Mouse (Mus musculus): ENCODE data around the gene Defb22. TPM values are rescaled to one million over a fixed set of nuclear protein-coding genes. Genes with fewer than 3 reads are reported as not detected.

Defb22 gene
- not detected in 2 replicates for polyA plus RNA-seq (2015; fragmentation: Nextera tagmentation; extraction: Ambion mirVana)

- no peak within 1 kb of the TSS for H3K27ac ChIP-seq
- no peaks in the 10 kb centered on the region for H3K9me3 ChIP-seq
- no peak within 1 kb of the TSS for H3K9ac ChIP-seq (replicated peaks)
- H3K4me2 ChIP-seq (replicated peaks) = no peak within 1 kb of the TSS
- H3K4me3 ChIP-seq (replicated peaks) = no peak within 1 kb of the TSS
- no peaks in the 10 kb centered on the region for H3K27me3 ChIP-seq
- no peak for ATAC-seq
- H3K36me3 ChIP-seq = no peaks in the 10 kb centered on the region
- H3K4me1 ChIP-seq (replicated peaks) = no peaks in the 10 kb centered on the region
These were observed at the start of gene Defb22 for GRCm38 (mm10) chr2:152490038-152490437. TSS of gene Defb22 (minus strand) at chr2:152490138.

- no peaks in the 10 kb centered on the region for H3K27me3 ChIP-seq
- H3K9ac ChIP-seq (replicated peaks) = no peak within 1 kb of the TSS
- H3K4me1 ChIP-seq (replicated peaks) = no peaks in the 10 kb centered on the region
- ATAC-seq = no peak
- H3K36me3 ChIP-seq = no peaks in the 10 kb centered on the region
- H3K9me3 ChIP-seq = no peaks in the 10 kb centered on the region
- H3K4me2 ChIP-seq (replicated peaks) = no peak within 1 kb of the TSS
- no peak within 1 kb of the TSS for H3K27ac ChIP-seq
- no peak within 1 kb of the TSS for H3K4me3 ChIP-seq (replicated peaks)
- 72% methylated on average over 4 of the region's 4 CpGs for WGBS
These were observed 28.0 kb upstream of the Defb22 start, which contains the start of gene Defb28 for GRCm38 (mm10) chr2:152517981-152518380. TSS of gene Defb28 (plus strand) at chr2:152518255.

- no peak for ATAC-seq
- no peak overlapping the region for H3K4me2 ChIP-seq (replicated peaks)
- 79% methylated on average over 4 of the region's 4 CpGs for WGBS
- H3K9ac ChIP-seq (replicated peaks) = no peak overlapping the region
- no peaks in the 10 kb centered on the region for H3K9me3 ChIP-seq
- no peak overlapping the region for H3K4me3 ChIP-seq (replicated peaks)
- H3K27me3 ChIP-seq = no peaks in the 10 kb centered on the region
- no peaks in the 10 kb centered on the region for H3K4me1 ChIP-seq (replicated peaks)
- H3K36me3 ChIP-seq = no peaks in the 10 kb centered on the region
- no peak overlapping the region for H3K27ac ChIP-seq
These were observed 26.1 kb upstream of the Defb22 start for GRCm38 (mm10) chr2:152516084-152516483.

- WGBS = 82% methylated on average over 1 of the region's 1 CpGs
- no peaks in the 10 kb centered on the region for H3K36me3 ChIP-seq
- ATAC-seq = no peak
These were observed 21.7 kb upstream of the Defb22 start, which contains the start of gene Defb26 for GRCm38 (mm10) chr2:152511592-152511991. TSS of gene Defb26 (minus strand) at chr2:152511692.

GRCm38 (mm10) chr2:152503950-152504349, 14.0 kb upstream of the Defb22 start:
- whole genome bisulfite sequencing = 80% methylated on average over 2 of the region's 2 CpGs
- Histone ChIP-seq H3K36me3 (no peaks in the 10 kb centered on the region), H3K27me3 (no peaks in the 10 kb centered on the region), H3K9ac (replicated peaks) (no peak overlapping the region), H3K4me3 (replicated peaks) (no peak overlapping the region), H3K27ac (no peak overlapping the region), H3K9me3 (no peaks in the 10 kb centered on the region), H3K4me2 (replicated peaks) (no peak overlapping the region), H3K4me1 (replicated peaks) (no peaks in the 10 kb centered on the region)
- no peak for ATAC-seq

More at GRCm38 (mm10) chr2:152511592-152511991, 21.7 kb upstream of the Defb22 start, which contains the start of gene Defb26:
- no peaks in the 10 kb centered on the region for H3K4me1 ChIP-seq (replicated peaks)
- no peaks in the 10 kb centered on the region for H3K9me3 ChIP-seq
- no peak within 1 kb of the TSS for H3K4me3 ChIP-seq (replicated peaks)
- H3K4me2 ChIP-seq (replicated peaks) = no peak within 1 kb of the TSS
- H3K27ac ChIP-seq = no peak within 1 kb of the TSS
- H3K9ac ChIP-seq (replicated peaks) = no peak within 1 kb of the TSS
- no peaks in the 10 kb centered on the region for H3K27me3 ChIP-seq

- ATAC-seq = no peak
- no peaks in the 10 kb centered on the region for H3K4me1 ChIP-seq (replicated peaks)
- no peaks in the 10 kb centered on the region for H3K27me3 ChIP-seq
- no peak overlapping the region for H3K27ac ChIP-seq
- H3K4me3 ChIP-seq (replicated peaks) = no peak overlapping the region
- H3K4me2 ChIP-seq (replicated peaks) = no peak overlapping the region
- H3K9me3 ChIP-seq = no peaks in the 10 kb centered on the region
- no peak overlapping the region for H3K9ac ChIP-seq (replicated peaks)
- 80% methylated on average over 6 of the region's 6 CpGs for WGBS
- no peaks in the 10 kb centered on the region for H3K36me3 ChIP-seq
These were observed 10.9 kb upstream of the Defb22 start for GRCm38 (mm10) chr2:152500863-152501229.

- ATAC-seq = no peak
- no peaks in the 10 kb centered on the region for H3K4me1 ChIP-seq (replicated peaks)
These were observed 10.4 kb upstream of the Defb22 start for GRCm38 (mm10) chr2:152500204-152500862.

GRCm38 (mm10) chr2:152498020-152498419, 8.1 kb upstream of the Defb22 start:
- no peaks in the 10 kb centered on the region for H3K36me3 ChIP-seq
- H3K9me3 ChIP-seq = no peaks in the 10 kb centered on the region
- H3K27ac ChIP-seq = no peak overlapping the region
- no peak overlapping the region for H3K4me3 ChIP-seq (replicated peaks)
- no peak overlapping the region for H3K4me2 ChIP-seq (replicated peaks)
- H3K9ac ChIP-seq (replicated peaks) = no peak overlapping the region
- H3K27me3 ChIP-seq = no peaks in the 10 kb centered on the region
- ATAC-seq = no peak
- 81% methylated on average over 6 of the region's 6 CpGs for WGBS
- H3K4me1 ChIP-seq (replicated peaks) = no peaks in the 10 kb centered on the region

More at GRCm38 (mm10) chr2:152500204-152500862, 10.4 kb upstream of the Defb22 start:
- Histone ChIP-seq H3K4me3 (replicated peaks) (no peak overlapping the region), H3K9me3 (no peaks in the 10 kb centered on the region), H3K4me2 (replicated peaks) (no peak overlapping the region), H3K27ac (no peak overlapping the region), H3K36me3 (no peaks in the 10 kb centered on the region), H3K27me3 (no peaks in the 10 kb centered on the region), H3K9ac (replicated peaks) (no peak overlapping the region)
- WGBS = 82% methylated on average over 7 of the region's 7 CpGs

- H3K4me2 ChIP-seq (replicated peaks) = no peak overlapping the region
- WGBS = 79% methylated on average over 6 of the region's 6 CpGs
These were observed 3.2 kb upstream of the Defb22 start for GRCm38 (mm10) chr2:152493151-152493550.

GRCm38 (mm10) chr2:152487024-152487423, 2.9 kb downstream of the Defb22 start:
- Histone ChIP-seq H3K9me3 (no peaks in the 10 kb centered on the region), H3K27ac (no peak overlapping the region), H3K4me3 (replicated peaks) (no peak overlapping the region), H3K27me3 (no peaks in the 10 kb centered on the region), H3K4me2 (replicated peaks) (no peak overlapping the region), H3K9ac (replicated peaks) (no peak overlapping the region), H3K36me3 (no peaks in the 10 kb centered on the region), H3K4me1 (replicated peaks) (no peaks in the 10 kb centered on the region)
- 78% methylated on average over 2 of the region's 2 CpGs for WGBS
- ATAC-seq = no peak

More at GRCm38 (mm10) chr2:152493151-152493550, 3.2 kb upstream of the Defb22 start:
- Histone ChIP-seq H3K27ac (no peak overlapping the region), H3K9ac (replicated peaks) (no peak overlapping the region), H3K36me3 (no peaks in the 10 kb centered on the region), H3K27me3 (no peaks in the 10 kb centered on the region), H3K4me3 (replicated peaks) (no peak overlapping the region), H3K4me1 (replicated peaks) (no peaks in the 10 kb centered on the region), H3K9me3 (no peaks in the 10 kb centered on the region)
- no peak for ATAC-seq

GRCm38 (mm10) chr2:152481726-152482125, 8.2 kb downstream of the Defb22 start:
- Histone ChIP-seq H3K4me1 (replicated peaks) (no peaks in the 10 kb centered on the region), H3K9me3 (no peaks in the 10 kb centered on the region), H3K27me3 (no peaks in the 10 kb centered on the region), H3K4me3 (replicated peaks) (no peak overlapping the region), H3K27ac (no peak overlapping the region), H3K9ac (replicated peaks) (no peak overlapping the region), H3K4me2 (replicated peaks) (no peak overlapping the region), H3K36me3 (no peaks in the 10 kb centered on the region)
- no peak for ATAC-seq
- WGBS = 90% methylated on average over 7 of the region's 7 CpGs

- Histone ChIP-seq H3K9ac (replicated peaks) (no peak overlapping the region), H3K27ac (no peak overlapping the region), H3K4me3 (replicated peaks) (no peak overlapping the region), H3K4me1 (replicated peaks) (no peaks in the 10 kb centered on the region), H3K36me3 (no peaks in the 10 kb centered on the region), H3K27me3 (no peaks in the 10 kb centered on the region), H3K4me2 (replicated peaks) (no peak overlapping the region), H3K9me3 (no peaks in the 10 kb centered on the region)
- no peak for ATAC-seq
- WGBS = 90% methylated on average over 3 of the region's 3 CpGs
These were observed 9.1 kb downstream of the Defb22 start for GRCm38 (mm10) chr2:152480881-152481280.

GRCm38 (mm10) chr2:152476763-152477162, 13.2 kb downstream of the Defb22 start, which contains the start of gene Defb20:
TSS of gene Defb20 (plus strand) at chr2:152477063.
- Histone ChIP-seq H3K9me3 (no peaks in the 10 kb centered on the region), H3K4me2 (replicated peaks) (no peak within 1 kb of the TSS), H3K27me3 (no peaks in the 10 kb centered on the region), H3K4me1 (replicated peaks) (no peaks in the 10 kb centered on the region), H3K36me3 (no peaks in the 10 kb centered on the region), H3K4me3 (replicated peaks) (no peak within 1 kb of the TSS), H3K9ac (replicated peaks) (no peak within 1 kb of the TSS), H3K27ac (no peak within 1 kb of the TSS)
- no peak for ATAC-seq
- 72% methylated on average over 2 of the region's 2 CpGs for WGBS

Data from midbrain, embryonic 13.5 days (tissue).